Mouse (Mus musculus) olfactory bulb, adult 2 months (tissue): Measurements from ENCODE around the gene Mrpl37.

Experiments used
- CTCF ChIP-seq: fragments of 200-500 bp; IDR thresholded peaks from 2 replicates; pipeline ENCODE4 v1.5.1; 2012; ENCODE audit warnings: low read depth, mild to moderate bottlenecking, low read length, moderate library complexity; ENCODE audit not compliant: insufficient read depth
- POLR2A ChIP-seq: fragments of 200-500 bp; IDR thresholded peaks from 2 replicates; pipeline ENCODE4 v1.6.1; 2012; ENCODE audit warnings: mild to moderate bottlenecking, low read depth, low read length, moderate library complexity; ENCODE audit not compliant: insufficient read depth

- TF ChIP-seq CTCF, result no peak
- peak; percentile 59 for TF ChIP-seq POLR2A
Measured at GRCm38 (mm10) chr4:107066252-107067124, at the start of gene Mrpl37, which contains the start of gene Cyb5rl.
